ENCODE assay signal across 8 mouse cellular contexts in the genomic region with DNA sequence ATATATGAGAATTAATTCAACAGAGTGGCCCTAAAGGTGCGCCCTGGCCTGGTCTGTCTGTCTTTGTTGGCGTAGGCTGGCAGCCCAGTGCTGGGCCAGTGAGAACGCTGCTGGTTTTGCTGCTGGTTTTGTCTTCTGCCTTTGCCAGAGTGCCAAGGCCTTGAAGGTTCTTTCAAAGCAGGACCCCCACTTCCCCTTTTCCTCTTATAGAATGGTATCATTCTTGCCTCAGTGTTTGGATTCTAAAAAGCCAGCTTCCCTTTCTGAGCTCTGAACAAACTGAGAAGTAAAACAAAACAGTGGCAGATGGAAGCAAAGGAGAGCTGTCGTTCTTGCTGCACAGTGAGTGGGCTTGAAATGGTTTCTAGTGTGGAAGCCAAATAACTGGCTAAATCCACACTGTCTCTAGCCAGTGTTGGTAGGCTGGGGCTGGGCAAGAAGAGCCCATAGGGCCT.
A peak's percentile ranks its signal among the peaks of the same experiment; 100 is the strongest.
DNase-seq lines count a peak whose midpoint lies in the region; ATAC-seq and TF ChIP-seq lines count a peak whose summit lies in the region.

No protein-coding gene starts in this region.

- intact Hi-C loops in left cerebral cortex, postnatal 4 days (cut with DNase I): no loop called here
- intact Hi-C loops in heart, postnatal 36 days (cut with DNase I): no loop called here

- no peak for TF ChIP-seq CTCF in brain, embryonic 14.5 days (IDR thresholded peaks at IDR 0.05; ENCODE audit: borderline replicate concordance, extremely low read depth, insufficient read depth, insufficient read length)

- peak; percentile 78 to 84 for ATAC-seq in hematopoietic stem cell, adult 5-6 weeks (replicated peaks in 1 of 2; ENCODE audit: insufficient read depth in 1 of 2, low FRiP score in 2 of 2, low TSS enrichment in 1 of 2, low read depth in 1 of 2, poor library complexity in 2 of 2, severe bottlenecking in 2 of 2)
- peak; percentile 80 for ATAC-seq in megakaryocyte progenitor cell, adult 5-6 weeks (replicated peaks; ENCODE audit: poor library complexity)

- peak; percentile 19 for DNase-seq in left cerebral cortex, adult 11 months (ENCODE audit: low spot score)
- DNase-seq in left cerebral cortex, postnatal 4 days: no peak
- DNase-seq in brain, embryonic 14.5 days (ENCODE audit: low read depth): peak; percentile 82
- DNase-seq in kidney, adult 9 months: no peak
- no peak for DNase-seq in adrenal gland, postnatal 36 days
- no peak for DNase-seq in heart, postnatal 36 days

- no peak for TF ChIP-seq POLR2A in brain, embryonic 14.5 days (IDR thresholded peaks at IDR 0.05; ENCODE audit: borderline replicate concordance, extremely low read depth, insufficient read depth, insufficient read length, poor library complexity, severe bottlenecking)

Comparison
In these comparisons a context has a peak if more than half of its experiments do, and no peak if none do; other contexts are left out.
1. DNase-seq: peak in left cerebral cortex, adult 11 months (single experiment) and brain, embryonic 14.5 days (single experiment); none in left cerebral cortex, postnatal 4 days (single experiment), kidney, adult 9 months (single experiment), adrenal gland, postnatal 36 days (0 of 2) and heart, postnatal 36 days (0 of 2).